Mouse (Mus musculus) kidney, adult 2 months (tissue): ENCODE measurements at regions not wholly inside any gene's neighbourhood (a gene's known extent, or its start where the extent isn't known, plus 50 kb on each side); places are given as distances from the start of the nearest gene placed in this dataset.

Experiments used
- CTCF ChIP-seq: fragments of 200-500 bp; conservative IDR thresholded peaks from 2 replicates; pipeline ENCODE4 v1.5.1; 2011; ENCODE audit warnings: low read depth, mild to moderate bottlenecking, control low read depth, low read length, moderate library complexity, mixed read lengths; ENCODE audit not compliant: insufficient read depth, insufficient read length
- POLR2A ChIP-seq: fragments of 200-500 bp; IDR thresholded peaks from one replicate; pipeline ENCODE4 v1.6.1; 2011; ENCODE audit warnings: low read depth, low read length, control low read depth

DNA sequence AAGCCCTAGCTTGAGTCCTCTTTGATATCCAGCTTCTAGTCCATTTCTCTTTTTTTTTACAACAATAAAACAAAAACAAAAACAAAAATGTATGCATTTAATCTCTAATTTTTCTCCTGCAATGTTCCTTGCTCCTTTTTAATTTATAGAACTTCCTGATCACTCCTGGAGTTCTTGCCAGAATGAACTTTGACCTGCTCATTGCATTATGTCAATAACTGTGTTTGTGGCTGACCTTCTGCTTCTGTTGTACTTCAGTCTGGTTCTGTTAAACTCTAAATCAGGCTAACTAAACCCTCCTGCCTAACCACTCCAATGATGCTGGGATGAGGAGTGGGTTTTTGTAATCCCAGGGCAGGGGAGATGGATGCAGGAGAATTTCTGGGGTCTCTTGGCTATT is 674.0 kb downstream of the Gsdmc2 start:
- TF ChIP-seq CTCF: no peak
- no peak for TF ChIP-seq POLR2A
